Mouse (Mus musculus) forebrain, embryonic 11.5 days (tissue): ENCODE results near the gene Zfp786. TPM values are rescaled to one million over a fixed set of nuclear protein-coding genes. Genes with fewer than 3 reads are reported as not detected.

ENCODE experiments used
- ATAC-seq: fragments of 200-750 bp; cut with Nextera tagmentation; replicated peaks from 2 replicates; pipeline ENCODE4 v1.8.0; 2017; ENCODE audit warnings: moderate TSS enrichment; ENCODE audit not compliant: low FRiP score
- DNase-seq: peaks from one replicate; pipeline ENCODE4 v3.0.0-alpha.2; 2017; ENCODE audit warnings: low spot score
- H3K27ac ChIP-seq: fragments of 300-500 bp; sonication (generic); 2 replicates; pipeline ENCODE4 v1.5.1; 2014; ENCODE audit warnings: low read depth, low read length
- H3K27me3 ChIP-seq: fragments of 300-500 bp; sonication (generic); 2 replicates; pipeline ENCODE4 v1.6.1; 2014; ENCODE audit warnings: mild to moderate bottlenecking, low read length, mixed read lengths; ENCODE audit not compliant: control insufficient read depth, insufficient read depth
- H3K36me3 ChIP-seq: fragments of 300-500 bp; sonication (generic); 2 replicates; pipeline ENCODE4 v1.6.1; 2014; ENCODE audit warnings: mild to moderate bottlenecking, low read length, moderate library complexity, mixed read lengths; ENCODE audit not compliant: control insufficient read depth, insufficient read depth
- H3K4me1 ChIP-seq: fragments of 300-500 bp; sonication (generic); replicated peaks from 2 replicates; pipeline ENCODE4 v1.6.1; 2014; ENCODE audit warnings: low read length, mixed read lengths; ENCODE audit not compliant: control insufficient read depth, insufficient read depth
- H3K4me2 ChIP-seq: fragments of 300-500 bp; sonication (generic); 2 replicates; pipeline ENCODE4 v1.6.1; 2014; ENCODE audit warnings: low read depth, mild to moderate bottlenecking, low read length, moderate library complexity, mixed read lengths; ENCODE audit not compliant: severe bottlenecking
- H3K4me3 ChIP-seq: fragments of 300-500 bp; sonication (generic); 2 replicates; pipeline ENCODE4 v1.5.1; 2014; ENCODE audit warnings: low read depth, low read length
- H3K9ac ChIP-seq: fragments of 300-500 bp; sonication (generic); 2 replicates; pipeline ENCODE4 v1.6.1; 2014; ENCODE audit warnings: low read length
- H3K9me3 ChIP-seq: fragments of 300-500 bp; sonication (generic); 2 replicates; pipeline ENCODE4 v1.6.1; 2016; ENCODE audit warnings: low read length, mixed read lengths; ENCODE audit not compliant: control insufficient read depth
- WGBS: fragments of 180-500 bp; shearing (Covaris S2); extraction: QIAGEN DNeasy Blood & Tissue Kit; methylation state at CpG from one replicate; pipeline ENCODE4 v1.1.7; 2014; 5-methylcytosine and 5-hydroxymethylcytosine counted together
- polyA plus RNA-seq: library from polyadenylated mRNA; unstranded; fragments of >200 nt; fragmentation: Nextera tagmentation; extraction: Ambion mirVana; gene quantifications from 2 replicates; pipeline ENCODE4 v1.2.1, GENCODE M21; 2014

The Zfp786 gene
- polyA plus RNA-seq = 7.3 and 7.6 TPM in 2 replicates

- DNase-seq = peak; percentile 98
- Histone ChIP-seq H3K4me3 (peak within 1 kb of the TSS; percentile 84), H3K36me3 (no peaks in the 10 kb centered on the region), H3K27ac (peak within 1 kb of the TSS; percentile 77), H3K4me1 (peaks cover 3% of the 10 kb centered on the region; the same call in 1 of the 2 replicates), H3K9me3 (no peaks in the 10 kb centered on the region), H3K9ac (peak within 1 kb of the TSS; percentile 89), H3K4me2 (peak within 1 kb of the TSS; percentile 58), H3K27me3 (no peaks in the 10 kb centered on the region)
- 2% methylated on average over 64 of the region's 64 CpGs for WGBS
- peak; percentile 92 for ATAC-seq
Observed at GRCm38 (mm10) chr6:47830104-47831078, at the start of gene Zfp786. Zfp786 (minus strand) TSS chr6:47830867.

DNA sequence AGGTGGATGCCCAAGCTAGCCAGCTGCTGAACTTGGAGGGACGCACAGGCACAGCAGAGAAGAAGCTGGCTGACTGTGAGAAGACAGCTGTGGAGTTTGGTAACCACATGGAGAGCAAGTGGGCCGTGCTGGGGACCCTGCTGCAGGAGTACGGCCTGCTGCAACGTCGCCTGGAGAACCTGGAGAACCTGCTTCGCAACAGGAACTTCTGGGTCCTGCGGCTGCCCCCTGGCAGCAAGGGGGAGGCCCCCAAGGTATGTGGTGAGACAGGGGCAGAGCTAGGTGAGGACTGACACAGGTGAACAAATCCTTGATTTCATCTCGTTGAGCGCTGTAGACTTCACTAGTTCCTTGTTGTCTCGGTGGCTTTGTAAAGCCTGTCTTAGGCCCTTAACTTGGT lies 49.5 kb upstream of the Zfp786 start:
- no peak for ATAC-seq

GRCm38 (mm10) chr6:47879049-47879716 lies 48.5 kb upstream of the Zfp786 start:
- Histone ChIP-seq H3K27me3 (no peaks in the 10 kb centered on the region), H3K36me3 (peaks cover 3% of the 10 kb centered on the region; the same call in 1 of the 2 replicates), H3K27ac (no peak overlapping the region), H3K4me2 (peak overlapping the region; percentile 92), H3K4me3 (peak overlapping the region; percentile 96), H3K9ac (peak overlapping the region; percentile 96), H3K9me3 (no peaks in the 10 kb centered on the region), H3K4me1 (peaks cover 10% of the 10 kb centered on the region)
- ATAC-seq (no peak), DNase-seq (no peak)
- WGBS = 67% methylated on average over 4 of the region's 4 CpGs

More for the DNA sequence above, 49.5 kb upstream of the Zfp786 start:
- no peak for DNase-seq
- Histone ChIP-seq H3K4me1 (peaks cover 10% of the 10 kb centered on the region), H3K27ac (no peak overlapping the region), H3K27me3 (no peaks in the 10 kb centered on the region), H3K9ac (no peak overlapping the region), H3K4me2 (no peak overlapping the region), H3K9me3 (no peaks in the 10 kb centered on the region), H3K36me3 (peaks cover 9% of the 10 kb centered on the region; the same call in 1 of the 2 replicates), H3K4me3 (no peak overlapping the region)
- WGBS = 97% methylated on average over 10 of the region's 10 CpGs

- WGBS = 48% methylated on average over 3 of the region's 3 CpGs
- Histone ChIP-seq H3K4me3 (peak overlapping the region; percentile 96), H3K27ac (no peak overlapping the region), H3K4me1 (peaks cover 10% of the 10 kb centered on the region), H3K27me3 (no peaks in the 10 kb centered on the region), H3K9ac (peak overlapping the region; percentile 96), H3K9me3 (no peaks in the 10 kb centered on the region), H3K4me2 (peak overlapping the region; percentile 92), H3K36me3 (peaks cover 2% of the 10 kb centered on the region; the same call in 1 of the 2 replicates)
- DNase-seq (no peak), ATAC-seq (no peak)
Observed at GRCm38 (mm10) chr6:47878593-47878992, 47.9 kb upstream of the Zfp786 start.

- Histone ChIP-seq H3K4me1 (peaks cover 10% of the 10 kb centered on the region), H3K27me3 (no peaks in the 10 kb centered on the region), H3K4me2 (peak overlapping the region; percentile 92), H3K4me3 (peak overlapping the region; percentile 96), H3K9ac (peak overlapping the region; percentile 96), H3K27ac (peak overlapping the region; percentile 96), H3K36me3 (peaks cover 2% of the 10 kb centered on the region; the same call in 1 of the 2 replicates), H3K9me3 (no peaks in the 10 kb centered on the region)
- WGBS = under 1% methylated on average over 11 of the region's 11 CpGs
- ATAC-seq (no peak), DNase-seq (no peak)
Observed at GRCm38 (mm10) chr6:47878133-47878514, 47.5 kb upstream of the Zfp786 start.

DNA sequence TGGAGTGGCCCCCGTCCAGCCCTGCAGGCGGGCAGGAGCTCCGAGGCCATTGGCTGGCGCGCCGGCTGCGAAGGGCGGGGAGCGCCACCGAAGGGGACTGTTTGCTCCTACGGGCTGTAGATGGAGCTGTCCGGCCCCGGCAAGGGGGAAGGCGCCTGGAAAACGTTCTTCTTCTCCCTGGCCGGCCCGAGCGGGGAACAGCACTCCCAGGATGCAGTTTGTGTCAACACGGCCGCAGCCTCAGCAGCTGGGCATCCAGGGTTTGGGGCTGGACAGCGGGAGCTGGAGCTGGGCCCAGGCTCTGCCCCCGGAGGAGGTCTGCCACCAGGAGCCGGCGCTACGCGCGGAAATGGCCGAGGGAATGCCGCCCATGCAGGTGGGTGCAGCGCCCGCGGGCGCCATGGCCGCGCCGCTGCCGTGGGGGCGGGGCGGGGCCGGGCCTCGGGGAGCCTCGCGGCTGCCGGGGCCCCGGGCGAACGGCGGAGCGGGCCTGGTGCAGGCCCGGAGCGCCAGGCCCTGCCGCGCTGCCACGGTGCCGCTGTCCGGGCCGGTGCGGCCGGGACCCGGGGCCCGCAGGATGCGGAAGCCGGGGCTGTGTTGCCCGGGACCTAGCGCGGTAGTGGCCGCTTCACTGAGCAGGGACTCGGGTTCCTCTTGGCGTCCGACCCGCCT lies 46.9 kb upstream of the Zfp786 start:
- 1% methylated on average over 71 of the region's 71 CpGs for WGBS

GRCm38 (mm10) chr6:47877058-47877457 lies 46.4 kb upstream of the Zfp786 start, which contains the start of gene Zfp282:
Zfp282 (plus strand) TSS chr6:47877204.
- Histone ChIP-seq H3K9ac (peak within 1 kb of the TSS; percentile 96), H3K36me3 (no peaks in the 10 kb centered on the region), H3K27me3 (no peaks in the 10 kb centered on the region), H3K4me3 (peak within 1 kb of the TSS; percentile 96), H3K9me3 (no peaks in the 10 kb centered on the region), H3K4me1 (peaks cover 10% of the 10 kb centered on the region), H3K27ac (peak within 1 kb of the TSS; percentile 96), H3K4me2 (peak within 1 kb of the TSS; percentile 92)
- 8% methylated on average over 9 of the region's 9 CpGs for WGBS
- ATAC-seq (no peak), DNase-seq (no peak)

More for the DNA sequence above, 46.9 kb upstream of the Zfp786 start:
- H3K4me2 ChIP-seq = peak overlapping the region; percentile 92
- H3K4me1 ChIP-seq = peaks cover 10% of the 10 kb centered on the region
- peak; percentile 95 for DNase-seq
- H3K9me3 ChIP-seq = no peaks in the 10 kb centered on the region
- H3K4me3 ChIP-seq = peak overlapping the region; percentile 96
- peak overlapping the region; percentile 96 for H3K27ac ChIP-seq
- ATAC-seq = peak; percentile 97
- no peaks in the 10 kb centered on the region for H3K27me3 ChIP-seq
- H3K36me3 ChIP-seq = no peaks in the 10 kb centered on the region
- peak overlapping the region; percentile 96 for H3K9ac ChIP-seq

- Histone ChIP-seq H3K36me3 (no peaks in the 10 kb centered on the region), H3K27me3 (no peaks in the 10 kb centered on the region), H3K27ac (no peak overlapping the region), H3K4me3 (no peak overlapping the region), H3K4me1 (no peaks in the 10 kb centered on the region), H3K4me2 (no peak overlapping the region), H3K9me3 (no peaks in the 10 kb centered on the region), H3K9ac (no peak overlapping the region)
- ATAC-seq (no peak), DNase-seq (no peak)
- WGBS = 92% methylated on average over 5 of the region's 5 CpGs
Observed at GRCm38 (mm10) chr6:47872266-47872665, 41.6 kb upstream of the Zfp786 start.
